Mouse (Mus musculus) embryonic facial prominence, embryonic 14.5 days (tissue): Measurements from ENCODE around the gene Fkbp15. TPM values are rescaled to one million over a fixed set of nuclear protein-coding genes. Genes with fewer than 3 reads are reported as not detected.
A peak's percentile ranks its signal among the peaks of the same experiment; 100 is the strongest.

ENCODE experiments used
- ATAC-seq: fragments of 200-750 bp; cut with Nextera tagmentation; 2 replicates; pipeline ENCODE4 v1.8.0; 2017; ENCODE audit warnings: low read depth, moderate number of reproducible peaks, moderate TSS enrichment
- DNase-seq: peaks from one replicate; pipeline ENCODE4 v3.0.0-alpha.2; 2015; ENCODE audit warnings: low spot score
- H3K27ac ChIP-seq: fragments of 300-500 bp; sonication (generic); replicated peaks from 2 replicates; pipeline ENCODE4 v1.5.1; 2014; ENCODE audit warnings: low read depth, mild to moderate bottlenecking, low read length, moderate library complexity
- H3K27me3 ChIP-seq: fragments of 300-500 bp; sonication (generic); replicated peaks from 2 replicates; pipeline ENCODE4 v1.6.1; 2014; ENCODE audit warnings: low read length; ENCODE audit not compliant: control insufficient read depth, insufficient read depth
- H3K36me3 ChIP-seq: fragments of 300-500 bp; sonication (generic); 2 replicates; pipeline ENCODE4 v1.6.1; 2014; ENCODE audit warnings: low read length, mixed read lengths; ENCODE audit not compliant: control insufficient read depth, insufficient read depth
- H3K4me1 ChIP-seq: fragments of 300-500 bp; sonication (generic); 2 replicates; pipeline ENCODE4 v1.6.1; 2014; ENCODE audit warnings: antibody characterized with exemption, low read length; ENCODE audit not compliant: control insufficient read depth, insufficient read depth
- H3K4me2 ChIP-seq: fragments of 300-500 bp; sonication (generic); 2 replicates; pipeline ENCODE4 v1.6.1; 2014; ENCODE audit warnings: low read depth, mild to moderate bottlenecking, low read length, moderate library complexity, mixed read lengths
- H3K4me3 ChIP-seq: fragments of 300-500 bp; sonication (generic); 2 replicates; pipeline ENCODE4 v1.5.1; 2014; ENCODE audit warnings: low read depth, mild to moderate bottlenecking, low read length
- H3K9ac ChIP-seq: fragments of 300-500 bp; sonication (generic); 2 replicates; pipeline ENCODE4 v1.6.1; 2014; ENCODE audit warnings: low read depth, mild to moderate bottlenecking, low read length, moderate library complexity, mixed read lengths
- H3K9me3 ChIP-seq: fragments of 300-500 bp; sonication (generic); 2 replicates; pipeline ENCODE4 v1.6.1; 2016; ENCODE audit warnings: low read length; ENCODE audit not compliant: control insufficient read depth
- WGBS: fragments of 180-500 bp; shearing (Covaris S2); extraction: QIAGEN DNeasy Blood & Tissue Kit; methylation state at CpG from one replicate; pipeline ENCODE4 v1.1.7; 2014; 5-methylcytosine and 5-hydroxymethylcytosine counted together
- polyA plus RNA-seq: library from polyadenylated mRNA; unstranded; fragments of >200 nt; fragmentation: Nextera tagmentation; extraction: Ambion mirVana; gene quantifications from 2 replicates; pipeline ENCODE4 v1.2.1, GENCODE M21; 2014

Gene Fkbp15
- 25.2 and 28.3 TPM in 2 replicates for polyA plus RNA-seq

- Histone ChIP-seq H3K36me3 (0 out of 2 replicates have a peak, but pooled peaks cover 7% of the 10 kb centered on the region), H3K9me3 (no peaks in the 10 kb centered on the region), H3K4me1 (peaks cover 13% of the 10 kb centered on the region; the same call in 1 of the 2 replicates), H3K9ac (peak within 1 kb of the TSS; percentile 79), H3K4me2 (peak within 1 kb of the TSS; percentile 72), H3K27me3 (no peaks in the 10 kb centered on the region), H3K4me3 (peak within 1 kb of the TSS; percentile 83), H3K27ac (peak within 1 kb of the TSS; percentile 76)
- DNase-seq: peak; percentile 99
- WGBS: 1% methylated on average over 36 of the region's 51 CpGs
- ATAC-seq: peak; percentile 100
These were observed at the start of gene Fkbp15, which contains the start of gene Slc31a1 for GRCm38 (mm10) chr4:62360088-62360804. TSS of gene Fkbp15 (minus strand) at chr4:62360548. TSS of gene Slc31a1 (plus strand) at chr4:62360727.

GRCm38 (mm10) chr4:62409615-62410014 lies 49.3 kb upstream of the Fkbp15 start:
- H3K4me3 ChIP-seq: peak overlapping the region; percentile 64
- DNase-seq: no peak
- H3K9me3 ChIP-seq: no peaks in the 10 kb centered on the region
- ATAC-seq: no peak
- H3K36me3 ChIP-seq: peaks cover 48% of the 10 kb centered on the region
- H3K9ac ChIP-seq: peak overlapping the region; percentile 88
- whole genome bisulfite sequencing: 27% methylated on average over 6 of the region's 6 CpGs
- H3K4me1 ChIP-seq: peaks cover 19% of the 10 kb centered on the region; the same call in 1 of the 2 replicates
- no peaks in the 10 kb centered on the region for H3K27me3 ChIP-seq
- peak overlapping the region; percentile 86 for H3K4me2 ChIP-seq
- H3K27ac ChIP-seq: peak overlapping the region; percentile 88

- peak within 1 kb of the TSS; percentile 90 for H3K27ac ChIP-seq
- peak within 1 kb of the TSS; percentile 86 for H3K4me2 ChIP-seq
- peaks cover 41% of the 10 kb centered on the region for H3K36me3 ChIP-seq
- WGBS: 0% methylated on average over 39 of the region's 39 CpGs
- ATAC-seq (peak; percentile 100), DNase-seq (peak; percentile 100)
- H3K4me1 ChIP-seq: peaks cover 19% of the 10 kb centered on the region; the same call in 1 of the 2 replicates
- peak within 1 kb of the TSS; percentile 88 for H3K9ac ChIP-seq
- H3K9me3 ChIP-seq: no peaks in the 10 kb centered on the region
- H3K27me3 ChIP-seq: no peaks in the 10 kb centered on the region
- H3K4me3 ChIP-seq: peak within 1 kb of the TSS; percentile 64
These were observed 48.4 kb upstream of the Fkbp15 start, which contains the start of the genes Cdc26 and Prpf4 for GRCm38 (mm10) chr4:62408601-62409282. TSS of gene Cdc26 (minus strand) at chr4:62408642. TSS of gene Prpf4 (plus strand) at chr4:62408797.

GRCm38 (mm10) chr4:62407730-62408582 lies 47.6 kb upstream of the Fkbp15 start:
- peak overlapping the region; percentile 64 for H3K4me3 ChIP-seq
- peaks cover 19% of the 10 kb centered on the region; the same call in 1 of the 2 replicates for H3K4me1 ChIP-seq
- no peaks in the 10 kb centered on the region for H3K27me3 ChIP-seq
- H3K9me3 ChIP-seq: no peaks in the 10 kb centered on the region
- under 1% methylated on average over 35 of the region's 35 CpGs for WGBS
- peak; percentile 46 for ATAC-seq
- peak; percentile 88 for DNase-seq
- peak overlapping the region; percentile 88 for H3K9ac ChIP-seq
- peak overlapping the region; percentile 63 for H3K4me2 ChIP-seq
- peak overlapping the region; percentile 90 for H3K27ac ChIP-seq
- peaks cover 40% of the 10 kb centered on the region for H3K36me3 ChIP-seq

DNA sequence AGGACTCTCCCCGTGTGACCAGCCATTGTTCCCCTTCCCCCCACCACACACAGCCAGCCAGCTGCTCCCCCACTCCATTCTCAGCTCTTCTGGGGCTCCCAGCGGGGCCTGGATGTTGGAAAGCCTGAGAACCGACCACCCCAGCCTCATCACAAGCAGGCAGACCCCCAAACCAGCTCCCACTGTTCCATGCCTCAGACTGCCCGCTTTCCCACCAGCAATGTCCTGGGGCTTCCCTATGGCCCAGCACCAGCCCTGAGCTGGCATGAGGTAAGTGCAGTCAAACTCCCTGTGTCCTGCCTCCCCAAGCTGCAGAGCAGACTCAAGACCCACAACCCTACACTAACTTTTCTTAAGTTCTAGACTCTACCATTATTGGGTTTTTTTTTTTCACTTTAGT lies 45.8 kb upstream of the Fkbp15 start:
- DNase-seq (no peak), ATAC-seq (no peak)
- Histone ChIP-seq H3K4me2 (0 out of 2 replicates have a peak overlapping the region, but pooled peaks have one; percentile 63), H3K36me3 (peaks cover 40% of the 10 kb centered on the region), H3K4me3 (no peak overlapping the region), H3K9ac (no peak overlapping the region), H3K27me3 (no peaks in the 10 kb centered on the region), H3K4me1 (peaks cover 19% of the 10 kb centered on the region; the same call in 1 of the 2 replicates), H3K27ac (no peak overlapping the region), H3K9me3 (no peaks in the 10 kb centered on the region)
- WGBS: 82% methylated on average over 4 of the region's 4 CpGs

DNA sequence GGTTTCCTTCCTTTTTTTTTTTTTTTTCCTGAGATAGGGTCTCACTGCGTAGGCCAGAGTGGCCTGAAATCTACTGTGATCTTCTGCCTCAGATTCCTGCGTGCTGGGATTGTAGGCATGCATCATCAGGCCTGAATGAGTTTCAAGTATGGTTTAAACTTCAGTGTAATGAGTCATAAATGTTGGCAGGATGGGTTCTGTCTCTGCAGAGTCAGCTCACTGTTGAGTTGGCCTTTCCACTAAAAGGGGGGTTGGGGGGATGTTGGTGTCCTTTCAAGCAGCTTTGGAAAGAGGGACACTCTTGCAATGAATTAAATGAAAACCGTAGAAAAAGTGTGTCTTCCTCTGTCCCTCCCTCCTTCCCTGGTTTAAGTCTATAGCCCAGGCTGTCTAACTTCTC lies 38.6 kb upstream of the Fkbp15 start:
- no peak for ATAC-seq
- no peaks in the 10 kb centered on the region for H3K4me1 ChIP-seq
- no peak overlapping the region for H3K4me2 ChIP-seq
- no peak overlapping the region for H3K27ac ChIP-seq
- no peak overlapping the region for H3K9ac ChIP-seq
- peaks cover 87% of the 10 kb centered on the region for H3K36me3 ChIP-seq
- WGBS: 96% methylated on average over 3 of the region's 3 CpGs
- H3K27me3 ChIP-seq: no peaks in the 10 kb centered on the region
- no peaks in the 10 kb centered on the region for H3K9me3 ChIP-seq
- DNase-seq: no peak
- H3K4me3 ChIP-seq: no peak overlapping the region

- Histone ChIP-seq H3K4me1 (no peaks in the 10 kb centered on the region), H3K27ac (no peak overlapping the region), H3K36me3 (peaks cover 86% of the 10 kb centered on the region), H3K4me2 (no peak overlapping the region), H3K9me3 (no peaks in the 10 kb centered on the region), H3K4me3 (no peak overlapping the region), H3K9ac (no peak overlapping the region), H3K27me3 (no peaks in the 10 kb centered on the region)
- no peak for DNase-seq
- 89% methylated on average over 4 of the region's 4 CpGs for WGBS
- no peak for ATAC-seq
These were observed 37.4 kb upstream of the Fkbp15 start for GRCm38 (mm10) chr4:62397616-62398365.
